Mouse (Mus musculus): ENCODE measurements around the gene Cbr4. TPM values are rescaled to one million over a fixed set of nuclear protein-coding genes. Genes with fewer than 3 reads are reported as not detected.

The Cbr4 gene
- polyA plus RNA-seq, 1 experiment from 2014 or later: 13.6 TPM

DNA sequence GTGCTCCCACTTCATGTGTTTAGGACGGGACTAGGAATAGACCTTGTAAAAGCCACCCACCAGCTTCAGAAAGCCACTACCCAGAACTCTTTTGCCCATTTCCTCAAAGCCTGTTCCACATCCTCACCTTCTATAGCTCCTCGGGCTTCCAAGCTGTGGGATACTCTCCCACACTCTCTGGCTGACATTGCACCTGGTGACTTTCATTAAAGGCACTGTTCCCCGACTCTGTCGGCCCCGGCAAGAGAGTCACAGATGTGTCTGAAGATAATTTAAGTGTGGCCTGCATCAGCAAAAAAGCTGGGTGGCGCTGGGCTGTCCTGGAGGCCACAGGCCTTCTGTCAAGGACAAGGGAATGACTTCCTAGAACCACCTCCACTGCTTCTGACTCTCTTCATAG, 64.7 kb downstream of the Cbr4 start:
- Histone ChIP-seq H3K27ac (no peak overlapping the region), H3K4me3 (ENCODE audit: inconsistent target) (no peak overlapping the region), H3K36me3 (ENCODE audit: inconsistent target) (no peaks in the 10 kb centered on the region), H3K79me2 (ENCODE audit: inconsistent target) (no peaks in the 10 kb centered on the region)
- 79% methylated on average over 6 of the region's 6 CpGs for WGBS (ENCODE audit: missing documents)

- Histone ChIP-seq H3K4me3 (ENCODE audit: inconsistent target) (no peak overlapping the region), H3K27ac (no peak overlapping the region), H3K36me3 (ENCODE audit: inconsistent target) (no peaks in the 10 kb centered on the region), H3K79me2 (ENCODE audit: inconsistent target) (no peaks in the 10 kb centered on the region)
- 85% methylated on average over 8 of the region's 8 CpGs for WGBS (ENCODE audit: missing documents)
These were observed 65.3 kb downstream of the Cbr4 start for GRCm38 (mm10) chr8:61552755-61553402.

- H3K27ac ChIP-seq: no peak overlapping the region
- no peaks in the 10 kb centered on the region for H3K36me3 ChIP-seq (ENCODE audit: inconsistent target)
- H3K79me2 ChIP-seq (ENCODE audit: inconsistent target): no peaks in the 10 kb centered on the region
- H3K4me3 ChIP-seq (ENCODE audit: inconsistent target): no peak overlapping the region
- 92% methylated on average over 6 of the region's 6 CpGs for WGBS (ENCODE audit: missing documents)
These were observed 67.8 kb downstream of the Cbr4 start for GRCm38 (mm10) chr8:61555343-61555742.

DNA sequence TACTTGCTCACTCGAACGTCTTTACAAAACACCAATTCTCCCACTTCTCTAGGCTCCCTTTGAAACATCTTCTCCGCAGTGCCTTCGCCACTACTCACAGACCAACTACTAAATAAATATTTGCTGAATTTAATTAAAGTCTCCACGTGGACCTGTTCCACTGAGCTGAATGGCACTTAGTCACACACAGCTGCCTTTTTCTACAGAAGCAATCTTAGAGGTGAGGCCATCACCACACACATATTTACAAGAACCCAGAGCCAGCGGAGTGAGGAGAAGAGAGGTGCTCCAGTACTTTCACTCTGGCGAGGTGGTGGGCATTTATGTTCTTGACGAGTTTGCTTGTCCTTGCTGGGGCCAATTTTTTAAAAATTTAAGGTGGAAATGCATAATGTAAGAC, 68.7 kb downstream of the Cbr4 start:
- no peaks in the 10 kb centered on the region for H3K36me3 ChIP-seq (ENCODE audit: inconsistent target)
- H3K79me2 ChIP-seq (ENCODE audit: inconsistent target): no peaks in the 10 kb centered on the region
- no peak overlapping the region for H3K27ac ChIP-seq
- WGBS (ENCODE audit: missing documents): 94% methylated on average over 8 of the region's 8 CpGs
- no peak overlapping the region for H3K4me3 ChIP-seq (ENCODE audit: inconsistent target)
